Mouse (Mus musculus) forebrain, embryonic 13.5 days (tissue): ENCODE measurements around the gene Timm44. TPM values are rescaled to one million over a fixed set of nuclear protein-coding genes. Genes with fewer than 3 reads are reported as not detected.
"Not testable (repeated sequence)": the region's sequence is repeated elsewhere in the genome, so short reads cannot be mapped to it uniquely, and the experiment has no call there.

Source experiments
- ATAC-seq: fragments of 200-750 bp; cut with Nextera tagmentation; 2 replicates; pipeline ENCODE4 v1.8.0; 2017
- H3K27ac ChIP-seq: fragments of 300-500 bp; sonication (generic); 2 replicates; pipeline ENCODE4 v1.5.1; 2015; ENCODE audit warnings: inconsistent platforms, mild to moderate bottlenecking, moderate library complexity
- H3K27me3 ChIP-seq: fragments of 300-500 bp; sonication (generic); 2 replicates; pipeline ENCODE4 v1.6.1; 2015; ENCODE audit warnings: mild to moderate bottlenecking, inconsistent platforms
- H3K36me3 ChIP-seq: fragments of 300-500 bp; sonication (generic); 2 replicates; pipeline ENCODE4 v1.6.1; 2015; ENCODE audit warnings: mild to moderate bottlenecking, inconsistent platforms; ENCODE audit not compliant: poor library complexity, severe bottlenecking
- H3K4me1 ChIP-seq: fragments of 300-500 bp; sonication (generic); 2 replicates; pipeline ENCODE4 v1.6.1; 2015; ENCODE audit warnings: inconsistent platforms
- H3K4me2 ChIP-seq: fragments of 300-500 bp; sonication (generic); 2 replicates; pipeline ENCODE4 v1.6.1; 2015; ENCODE audit warnings: inconsistent platforms, mild to moderate bottlenecking, moderate library complexity
- H3K4me3 ChIP-seq: fragments of 300-500 bp; sonication (generic); 2 replicates; pipeline ENCODE4 v1.5.1; 2015; ENCODE audit warnings: mild to moderate bottlenecking, inconsistent platforms
- H3K9ac ChIP-seq: fragments of 300-500 bp; sonication (generic); 2 replicates; pipeline ENCODE4 v1.6.1; 2015; ENCODE audit warnings: mild to moderate bottlenecking, inconsistent platforms
- H3K9me3 ChIP-seq: fragments of 300-500 bp; sonication (generic); replicated peaks from 2 replicates; pipeline ENCODE4 v1.6.1; 2016; ENCODE audit warnings: inconsistent platforms
- WGBS: fragments of 180-500 bp; shearing (Covaris S2); methylation state at CpG from one replicate; pipeline ENCODE4 v1.1.7; 2015; 5-methylcytosine and 5-hydroxymethylcytosine counted together
- polyA plus RNA-seq: library from polyadenylated mRNA; unstranded; fragments of >200 nt; fragmentation: Nextera tagmentation; extraction: Ambion mirVana; gene quantifications from 2 replicates; pipeline ENCODE4 v1.2.1, GENCODE M21; 2015

Timm44 gene
- polyA plus RNA-seq, 1 experiment from 2014 or later: 47.9 TPM

- no peaks in the 10 kb centered on the region for H3K9me3 ChIP-seq
- H3K27ac ChIP-seq: peak within 1 kb of the TSS; percentile 97
- whole genome bisulfite sequencing: 6% methylated on average over 33 of the region's 33 CpGs
- peak within 1 kb of the TSS; percentile 96 for H3K9ac ChIP-seq
- H3K4me2 ChIP-seq: peak within 1 kb of the TSS; percentile 75
- peak within 1 kb of the TSS; percentile 90 for H3K4me3 ChIP-seq
- H3K27me3 ChIP-seq: no peaks in the 10 kb centered on the region
- H3K36me3 ChIP-seq: peaks cover 77% of the 10 kb centered on the region
- ATAC-seq: peak; percentile 92
- H3K4me1 ChIP-seq: peaks cover 28% of the 10 kb centered on the region
Observed at GRCm38 (mm10) chr8:4259125-4259804, 16.4 kb downstream of the Timm44 start, which contains the start of gene Ctxn1. Gene Ctxn1, minus strand, starts transcription at chr8:4259274.

DNA sequence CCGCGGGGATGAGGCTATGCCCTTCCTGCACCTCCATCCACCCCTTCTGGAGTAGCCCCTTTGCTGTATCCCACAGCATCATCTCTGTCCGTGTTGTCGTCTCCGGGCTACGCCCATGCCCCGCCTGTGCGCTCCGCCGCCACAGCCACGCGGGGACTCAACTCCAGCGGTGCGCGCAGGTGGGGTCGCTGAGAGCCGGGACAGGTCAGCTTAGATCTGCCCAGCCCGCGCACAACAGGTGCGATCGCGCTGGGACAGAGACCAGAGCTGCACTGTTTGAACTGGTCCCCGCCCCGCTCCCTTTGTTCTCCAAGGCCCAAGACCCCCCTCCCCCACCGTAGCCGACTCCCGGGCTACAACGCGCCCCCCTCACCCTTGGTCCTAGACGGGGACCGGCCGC is 17.0 kb downstream of the Timm44 start:
- Histone ChIP-seq H3K9me3 (no peaks in the 10 kb centered on the region), H3K4me2 (peak overlapping the region; percentile 75), H3K27me3 (no peaks in the 10 kb centered on the region), H3K4me3 (peak overlapping the region; percentile 90), H3K9ac (peak overlapping the region; percentile 96), H3K36me3 (peaks cover 71% of the 10 kb centered on the region), H3K27ac (peak overlapping the region; percentile 97), H3K4me1 (peaks cover 34% of the 10 kb centered on the region)
- under 1% methylated on average over 28 of the region's 32 CpGs for WGBS
- peak; percentile 73 for ATAC-seq

GRCm38 (mm10) chr8:4258233-4258632 is 17.5 kb downstream of the Timm44 start:
- Histone ChIP-seq H3K9me3 (no peaks in the 10 kb centered on the region), H3K9ac (peak overlapping the region; percentile 96), H3K27me3 (no peaks in the 10 kb centered on the region), H3K27ac (peak overlapping the region; percentile 97), H3K4me2 (peak overlapping the region; percentile 75), H3K4me1 (peaks cover 36% of the 10 kb centered on the region), H3K36me3 (peaks cover 67% of the 10 kb centered on the region), H3K4me3 (peak overlapping the region; percentile 90)
- WGBS: 2% methylated on average over 35 of the region's 35 CpGs
- peak; percentile 73 for ATAC-seq

GRCm38 (mm10) chr8:4257350-4257749 is 18.4 kb downstream of the Timm44 start:
- H3K4me3 ChIP-seq: peak overlapping the region; percentile 90
- no peaks in the 10 kb centered on the region for H3K27me3 ChIP-seq
- H3K4me1 ChIP-seq: peaks cover 39% of the 10 kb centered on the region
- ATAC-seq: no peak
- no peaks in the 10 kb centered on the region for H3K9me3 ChIP-seq
- H3K4me2 ChIP-seq: peak overlapping the region; percentile 75
- peaks cover 59% of the 10 kb centered on the region for H3K36me3 ChIP-seq
- H3K9ac ChIP-seq: peak overlapping the region; percentile 96
- 52% methylated on average over 4 of the region's 4 CpGs for WGBS
- H3K27ac ChIP-seq: peak overlapping the region; percentile 97

- Histone ChIP-seq H3K4me3 (peak overlapping the region; percentile 90), H3K36me3 (peaks cover 54% of the 10 kb centered on the region), H3K4me1 (peaks cover 40% of the 10 kb centered on the region), H3K27ac (peak overlapping the region; percentile 97), H3K27me3 (no peaks in the 10 kb centered on the region), H3K9ac (peak overlapping the region; percentile 96), H3K4me2 (peak overlapping the region; percentile 75), H3K9me3 (no peaks in the 10 kb centered on the region)
- 56% methylated on average over 4 of the region's 4 CpGs for WGBS
- no peak for ATAC-seq
Observed at GRCm38 (mm10) chr8:4256911-4257310, 18.8 kb downstream of the Timm44 start.

DNA sequence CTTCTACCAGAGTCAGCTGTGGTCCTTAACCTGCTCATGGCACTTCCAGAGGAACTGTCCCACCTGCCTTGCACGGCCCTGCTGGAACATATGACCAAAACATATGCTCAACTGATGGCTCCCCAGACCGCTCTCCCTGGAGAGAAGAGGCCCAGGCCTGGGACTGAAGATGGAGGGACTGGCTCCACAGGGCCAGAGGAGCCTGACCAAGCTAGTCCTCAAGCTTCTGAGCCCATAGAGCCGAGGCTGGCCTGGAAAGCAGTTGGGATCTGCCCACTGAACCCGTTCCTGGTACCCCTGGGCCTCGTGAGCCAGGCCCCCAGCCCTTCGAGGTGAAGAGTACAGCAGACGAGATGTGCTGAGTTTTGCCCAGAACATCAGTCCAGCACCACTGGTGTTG is 20.2 kb downstream of the Timm44 start:
- peaks cover 43% of the 10 kb centered on the region for H3K4me1 ChIP-seq
- ATAC-seq, H3K9me3 ChIP-seq, H3K27me3 ChIP-seq, H3K9ac ChIP-seq, H3K4me2 ChIP-seq, H3K27ac ChIP-seq, H3K4me3 ChIP-seq: not testable (repeated sequence)
- 89% methylated on average over 7 of the region's 7 CpGs for WGBS
- peaks cover 40% of the 10 kb centered on the region for H3K36me3 ChIP-seq

DNA sequence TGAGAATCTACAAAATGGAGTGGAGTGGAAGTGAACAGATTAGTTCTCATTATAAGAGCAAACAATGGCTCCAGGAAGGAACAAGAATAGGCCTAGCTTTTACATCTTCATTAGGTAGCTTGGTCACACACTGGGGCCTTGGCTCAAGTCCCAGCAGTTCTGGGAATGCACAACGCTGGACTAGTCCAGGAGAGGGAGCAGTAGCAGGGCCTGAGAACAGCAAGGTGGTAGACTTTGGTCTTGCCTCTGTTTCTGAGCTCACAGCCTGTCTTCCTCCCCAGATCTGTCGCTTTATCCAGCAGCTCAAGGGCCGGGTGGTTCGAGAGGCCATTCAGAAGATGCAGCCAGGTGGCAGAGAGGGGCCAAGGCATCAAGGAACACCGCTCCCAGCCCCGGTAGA is 21.7 kb downstream of the Timm44 start:
- H3K27ac ChIP-seq: peak overlapping the region; percentile 93
- H3K4me1 ChIP-seq: peaks cover 49% of the 10 kb centered on the region
- H3K9me3 ChIP-seq: no peaks in the 10 kb centered on the region
- ATAC-seq: no peak
- peaks cover 42% of the 10 kb centered on the region for H3K36me3 ChIP-seq
- H3K4me2 ChIP-seq: peak overlapping the region; percentile 69
- H3K27me3 ChIP-seq: peaks cover 3% of the 10 kb centered on the region; the same call in 1 of the 2 replicates
- H3K4me3 ChIP-seq: peak overlapping the region; percentile 89
- peak overlapping the region; percentile 89 for H3K9ac ChIP-seq
- 53% methylated on average over 6 of the region's 6 CpGs for WGBS

GRCm38 (mm10) chr8:4252934-4253841 is 22.5 kb downstream of the Timm44 start, which contains the start of gene Snapc2:
Gene Snapc2, plus strand, starts transcription at chr8:4253080.
- H3K4me3 ChIP-seq: peak within 1 kb of the TSS; percentile 89
- H3K9me3 ChIP-seq: no peaks in the 10 kb centered on the region
- H3K4me2 ChIP-seq: peak within 1 kb of the TSS; percentile 69
- H3K4me1 ChIP-seq: peaks cover 50% of the 10 kb centered on the region
- peak within 1 kb of the TSS; percentile 89 for H3K9ac ChIP-seq
- peak; percentile 88 for ATAC-seq
- WGBS: under 1% methylated on average over 69 of the region's 69 CpGs
- H3K27ac ChIP-seq: peak within 1 kb of the TSS; percentile 93
- peaks cover 50% of the 10 kb centered on the region for H3K36me3 ChIP-seq
- H3K27me3 ChIP-seq: peaks cover 4% of the 10 kb centered on the region; the same call in 1 of the 2 replicates

DNA sequence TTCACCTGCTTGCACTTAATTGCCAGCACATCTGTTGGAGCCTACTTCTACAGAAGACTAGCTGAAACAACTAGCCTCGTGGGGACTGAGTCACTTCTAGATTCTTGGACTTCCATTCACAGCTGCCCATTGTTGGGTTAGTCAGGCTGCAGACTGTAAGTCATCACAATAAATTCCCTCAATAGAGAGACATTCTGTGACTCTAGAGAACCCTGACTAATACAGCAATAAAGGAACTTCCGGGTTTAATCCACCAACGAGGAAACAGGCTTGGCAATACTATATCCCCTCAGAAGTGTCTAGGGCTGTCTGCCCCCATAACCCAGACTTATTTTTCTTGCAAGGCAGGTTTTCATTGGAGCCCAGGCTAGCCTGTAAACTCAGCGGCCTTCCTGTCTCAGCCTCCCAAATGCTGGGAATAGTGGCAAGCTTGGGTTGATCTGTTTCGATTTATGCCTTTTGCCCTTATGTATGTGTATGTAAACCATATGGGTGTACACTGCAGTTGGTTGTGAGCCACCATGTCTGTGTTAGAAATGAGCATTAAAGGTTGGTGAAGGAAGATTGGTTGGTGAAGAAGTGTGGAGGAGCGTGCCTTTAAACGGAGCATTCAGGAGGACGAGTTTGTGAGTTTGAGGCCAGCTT is 23.5 kb downstream of the Timm44 start:
- no peak for ATAC-seq
- H3K36me3 ChIP-seq: peaks cover 56% of the 10 kb centered on the region
- H3K4me1 ChIP-seq: peaks cover 41% of the 10 kb centered on the region
- H3K9me3 ChIP-seq: no peaks in the 10 kb centered on the region
- WGBS: 46% methylated on average over 8 of the region's 8 CpGs
- H3K27ac ChIP-seq: peak overlapping the region; percentile 93; the same call in 1 of the 2 replicates
- peak overlapping the region; percentile 89 for H3K4me3 ChIP-seq
- peaks cover 4% of the 10 kb centered on the region; the same call in 1 of the 2 replicates for H3K27me3 ChIP-seq
- H3K4me2 ChIP-seq: peak overlapping the region; percentile 69
- H3K9ac ChIP-seq: peak overlapping the region; percentile 89

DNA sequence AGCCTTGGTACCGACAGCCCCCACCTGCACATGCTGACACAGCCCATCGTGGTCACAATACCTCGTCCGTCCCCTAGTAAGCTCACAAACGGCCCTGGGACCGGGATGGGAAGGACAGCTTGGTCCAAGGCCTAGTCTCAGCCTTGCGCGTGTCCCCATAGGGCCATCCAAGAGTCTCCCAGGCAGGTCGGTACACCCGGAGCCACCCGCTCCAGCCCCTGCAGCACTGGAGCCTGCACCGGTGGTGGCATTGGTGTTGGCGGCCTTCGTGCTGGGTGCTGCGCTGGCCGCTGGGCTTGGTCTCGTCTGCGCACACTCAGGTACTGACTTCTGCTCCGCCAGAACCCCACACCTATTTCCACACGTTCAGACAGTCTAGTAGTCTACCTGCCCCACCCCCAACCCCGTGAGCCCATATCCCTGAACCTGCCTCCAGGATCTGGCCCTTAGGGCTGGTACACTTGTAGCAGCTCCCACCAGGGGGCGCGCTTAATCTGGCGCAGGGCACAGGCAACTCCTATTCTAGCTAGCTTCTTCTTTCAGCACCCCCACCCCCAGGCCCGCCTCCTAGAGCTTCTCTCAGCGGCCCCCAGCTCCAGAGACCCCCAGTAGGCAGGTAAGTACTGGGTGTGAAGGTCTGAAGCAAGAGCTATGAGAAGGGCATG is 25.3 kb downstream of the Timm44 start:
- Histone ChIP-seq H3K9me3 (no peaks in the 10 kb centered on the region), H3K27ac (no peak overlapping the region), H3K4me1 (peaks cover 28% of the 10 kb centered on the region), H3K36me3 (peaks cover 56% of the 10 kb centered on the region), H3K4me3 (no peak overlapping the region), H3K27me3 (peaks cover 4% of the 10 kb centered on the region; the same call in 1 of the 2 replicates), H3K9ac (no peak overlapping the region), H3K4me2 (no peak overlapping the region)
- peak; percentile 34 for ATAC-seq
- WGBS: 31% methylated on average over 26 of the region's 26 CpGs

DNA sequence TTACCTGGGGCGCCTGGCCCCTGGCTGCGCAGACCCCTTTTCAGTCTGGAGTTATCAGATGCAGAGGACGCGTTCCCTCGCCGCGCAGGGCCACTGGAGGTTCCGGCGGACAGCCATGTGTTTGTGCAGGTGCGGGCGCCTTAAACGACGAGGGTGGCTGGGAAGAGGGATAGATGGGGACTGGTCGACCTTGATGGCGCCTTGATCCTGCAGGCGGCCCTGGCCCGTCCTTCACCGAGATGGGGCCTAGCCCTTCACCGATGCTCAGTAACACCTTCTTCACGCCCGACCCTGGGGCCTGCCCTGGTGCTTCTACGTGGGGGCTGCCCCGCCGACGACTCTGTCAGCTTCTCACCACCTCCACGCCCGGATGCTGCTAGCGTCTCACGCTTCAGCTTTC is 26.5 kb downstream of the Timm44 start:
- peaks cover 4% of the 10 kb centered on the region; the same call in 1 of the 2 replicates for H3K27me3 ChIP-seq
- H3K4me3 ChIP-seq: no peak overlapping the region
- WGBS: 19% methylated on average over 29 of the region's 29 CpGs
- no peak for ATAC-seq
- H3K4me2 ChIP-seq: no peak overlapping the region
- no peaks in the 10 kb centered on the region for H3K9me3 ChIP-seq
- peaks cover 26% of the 10 kb centered on the region for H3K4me1 ChIP-seq
- H3K9ac ChIP-seq: peak overlapping the region; percentile 51
- H3K36me3 ChIP-seq: peaks cover 57% of the 10 kb centered on the region
- no peak overlapping the region for H3K27ac ChIP-seq
